Mouse (Mus musculus) gastrocnemius, postnatal 25 days (tissue): ENCODE data around the gene Col4a1. TPM values are rescaled to one million over a fixed set of nuclear protein-coding genes. Genes with fewer than 3 reads are reported as not detected.
A peak's percentile ranks its signal among the peaks of the same experiment; 100 is the strongest.

ENCODE experiments used
- DNase-seq: peaks from one replicate; pipeline ENCODE4 v3.0.0; 2022
- total RNA-seq, 2 experiments: library from RNA; stranded (reverse); gene quantifications; 1 replicate in 1 of 2; 2 replicates in 1 of 2; pipeline ENCODE4 v1.2.3; 2021

The Col4a1 gene
- total RNA-seq, 2 experiments from 2014 or later, result 206 to 284 TPM

GRCm38 (mm10) chr8:11265971-11266370 lies 46.7 kb downstream of the Col4a1 start:
- DNase-seq, result no peak

GRCm38 (mm10) chr8:11263848-11264247 lies 48.8 kb downstream of the Col4a1 start:
- DNase-seq, result no peak

GRCm38 (mm10) chr8:11262031-11262735 lies 50.4 kb downstream of the Col4a1 start:
- peak; percentile 72 for DNase-seq

- DNase-seq, result no peak
Observed at GRCm38 (mm10) chr8:11259832-11260615, 52.6 kb downstream of the Col4a1 start.

GRCm38 (mm10) chr8:11258517-11259136 lies 54.0 kb downstream of the Col4a1 start:
- DNase-seq, result no peak

- no peak for DNase-seq
Observed at GRCm38 (mm10) chr8:11257079-11258017, 55.3 kb downstream of the Col4a1 start.

- DNase-seq, result no peak
Observed at GRCm38 (mm10) chr8:11256405-11256804, 56.2 kb downstream of the Col4a1 start.

GRCm38 (mm10) chr8:11255680-11256079 lies 56.9 kb downstream of the Col4a1 start:
- no peak for DNase-seq

- no peak for DNase-seq
Observed at GRCm38 (mm10) chr8:11254914-11255530, 57.6 kb downstream of the Col4a1 start.

- DNase-seq, result no peak
Observed at GRCm38 (mm10) chr8:11254510-11254909, 58.1 kb downstream of the Col4a1 start.

GRCm38 (mm10) chr8:11253556-11253955 lies 59.1 kb downstream of the Col4a1 start:
- peak; percentile 60 for DNase-seq

- no peak for DNase-seq
Observed at GRCm38 (mm10) chr8:11253041-11253440, 59.6 kb downstream of the Col4a1 start.

- DNase-seq, result no peak
Observed at GRCm38 (mm10) chr8:11252235-11252774, 60.3 kb downstream of the Col4a1 start.

GRCm38 (mm10) chr8:11250149-11250548 lies 62.5 kb downstream of the Col4a1 start:
- DNase-seq, result peak; percentile 28

- no peak for DNase-seq
Observed at GRCm38 (mm10) chr8:11249541-11250058, 63.0 kb downstream of the Col4a1 start.

GRCm38 (mm10) chr8:11248712-11249111 lies 63.9 kb downstream of the Col4a1 start:
- no peak for DNase-seq

GRCm38 (mm10) chr8:11241488-11241887 lies 71.1 kb downstream of the Col4a1 start:
- no peak for DNase-seq

- no peak for DNase-seq
Observed at GRCm38 (mm10) chr8:11234879-11235210, 77.8 kb downstream of the Col4a1 start.

- no peak for DNase-seq
Observed at GRCm38 (mm10) chr8:11234151-11234878, 78.3 kb downstream of the Col4a1 start.

- DNase-seq, result no peak
Observed at GRCm38 (mm10) chr8:11233009-11233408, 79.6 kb downstream of the Col4a1 start.
